ENCODE assay signal across 18 mouse cellular contexts in the genomic region with DNA sequence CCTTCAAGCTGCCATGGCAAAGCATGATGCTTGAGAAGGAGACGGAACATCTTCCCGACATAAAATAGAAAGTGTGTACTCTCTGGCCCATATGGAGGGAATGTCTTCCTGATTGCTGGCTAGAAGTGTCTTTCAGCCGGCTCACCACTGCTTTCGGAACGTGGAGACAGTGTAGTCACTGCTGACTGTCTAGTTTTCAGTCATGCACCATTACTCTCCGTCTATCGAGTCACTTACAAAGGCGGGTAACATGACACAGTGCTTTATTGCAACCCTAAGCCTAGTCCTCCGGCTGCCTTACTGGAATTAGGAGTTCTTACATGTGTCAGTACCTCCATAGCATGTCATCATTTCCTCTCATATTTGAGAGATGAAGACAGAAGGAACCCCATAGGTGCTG. TPM values are rescaled to one million over a fixed set of nuclear protein-coding genes. Genes with fewer than 3 reads are reported as not detected.
"Had no signal": no experiment of that assay in that cellular context is flagged by ENCODE, and none has a peak within 500 bp of the region (broad histone marks: within the 10 kb centered on the region; RNA-seq: fewer than 3 reads in every experiment).

No protein-coding gene starts in this region.

- H3K9ac ChIP-seq: lung, embryonic 14.5 days; midbrain, embryonic 13.5 days; midbrain, embryonic 15.5 days; neural tube, embryonic 12.5 days; stomach, embryonic 15.5 days had no signal

- H3K27ac ChIP-seq: macrophage; midbrain, embryonic 13.5 days; midbrain, embryonic 15.5 days; neural tube, embryonic 12.5 days; stomach, embryonic 15.5 days; stomach, postnatal 0 days had no signal

- H3K4me3 ChIP-seq: megakaryocyte, embryonic 14.5 days; midbrain, embryonic 13.5 days; midbrain, embryonic 15.5 days; neural tube, embryonic 12.5 days; stomach, embryonic 15.5 days had no signal

- H3K27me3 ChIP-seq: megakaryocyte, embryonic 14.5 days; midbrain, embryonic 13.5 days; midbrain, embryonic 15.5 days; neural tube, embryonic 12.5 days; stomach, embryonic 15.5 days had no signal

- H3K36me3 ChIP-seq: neural tube, embryonic 12.5 days; stomach, embryonic 15.5 days had no signal

- H3K4me2 ChIP-seq: lung, embryonic 14.5 days; midbrain, embryonic 11.5 days; midbrain, embryonic 13.5 days; midbrain, embryonic 15.5 days; neural tube, embryonic 12.5 days; stomach, embryonic 15.5 days had no signal

- H3K9me3 ChIP-seq: megakaryocyte, embryonic 14.5 days; midbrain, embryonic 13.5 days; midbrain, embryonic 15.5 days; neural tube, embryonic 12.5 days; stomach, embryonic 15.5 days had no signal

- H3K4me1 ChIP-seq: midbrain, embryonic 15.5 days; neural tube, embryonic 12.5 days; stomach, embryonic 15.5 days had no signal

- DNase-seq: lung, adult 18-20 months; lung, embryonic 14.5 days; lung, postnatal 10 days; lung, postnatal 36 days; right cerebral cortex, postnatal 14 days; thymus, adult 2 months; thymus, postnatal 25 days; thymus, postnatal 4 days had no signal

- ATAC-seq: midbrain, embryonic 13.5 days; midbrain, embryonic 15.5 days had no signal

RNA-seq across cellular contexts. Expression of a gene that starts 54.1 kb away (rescaled TPM):
- polyA plus RNA-seq: lung, embryonic 14.5 days; macrophage; midbrain, postnatal 0 days; neural tube, embryonic 12.5 days; testis, adult 2 months had no signal
